Mouse (Mus musculus) urinary bladder, adult 18-20 months (tissue): ENCODE data around the gene Adh7.
A peak's percentile ranks its signal among the peaks of the same experiment; 100 is the strongest.

Experiments
- DNase-seq, 2 experiments: peaks; one replicate each; pipeline ENCODE4 v3.0.0; 2022; ENCODE audit warnings: low spot score in 2 of 2, mixed read lengths in 2 of 2

Gene Adh7

GRCm38 (mm10) chr3:138251156-138251555 is 33.6 kb downstream of the Adh7 start:
- no peak for DNase-seq

GRCm38 (mm10) chr3:138254205-138254604 is 36.6 kb downstream of the Adh7 start:
- DNase-seq, result no peak

GRCm38 (mm10) chr3:138255366-138255765 is 37.8 kb downstream of the Adh7 start:
- no peak for DNase-seq

GRCm38 (mm10) chr3:138255780-138256550 is 38.4 kb downstream of the Adh7 start:
- DNase-seq, result peak in 1 of 2 experiments; percentile 51

GRCm38 (mm10) chr3:138260721-138261669 is 43.4 kb downstream of the Adh7 start, which contains the start of gene Adh1:
TSS of gene Adh1 (plus strand) at chr3:138260991.
- no peak for DNase-seq

- DNase-seq, result no peak
These were observed 45.0 kb downstream of the Adh7 start for GRCm38 (mm10) chr3:138262568-138262967.

- DNase-seq, result no peak
These were observed 45.8 kb downstream of the Adh7 start for GRCm38 (mm10) chr3:138263154-138263930.

GRCm38 (mm10) chr3:138264648-138265047 is 47.1 kb downstream of the Adh7 start:
- no peak for DNase-seq

- peak in 1 of 2 experiments; percentile 22 for DNase-seq
These were observed 52.9 kb downstream of the Adh7 start for GRCm38 (mm10) chr3:138270507-138270906.

GRCm38 (mm10) chr3:138271297-138271696 is 53.7 kb downstream of the Adh7 start:
- DNase-seq, result no peak

- DNase-seq, result no peak
These were observed 55.5 kb downstream of the Adh7 start for GRCm38 (mm10) chr3:138273080-138273479.

GRCm38 (mm10) chr3:138275100-138275499 is 57.5 kb downstream of the Adh7 start:
- DNase-seq, result no peak

GRCm38 (mm10) chr3:138282556-138282955 is 65.0 kb downstream of the Adh7 start:
- DNase-seq, result no peak
